Mouse (Mus musculus) telencephalon, adult 2 months (tissue): ENCODE measurements around the gene Crmp1.

Experiments used
- DNase-seq: peaks from one replicate; pipeline ENCODE4 v3.0.0-alpha.2; 2011; ENCODE audit warnings: low read depth, low spot score

Crmp1 gene

GRCm38 (mm10) chr5:37296717-37297116, 55.0 kb downstream of the Crmp1 start:
- DNase-seq = no peak

GRCm38 (mm10) chr5:37298370-37298769, 56.6 kb downstream of the Crmp1 start:
- DNase-seq = no peak

GRCm38 (mm10) chr5:37310026-37310425, 68.3 kb downstream of the Crmp1 start:
- DNase-seq = no peak

DNA sequence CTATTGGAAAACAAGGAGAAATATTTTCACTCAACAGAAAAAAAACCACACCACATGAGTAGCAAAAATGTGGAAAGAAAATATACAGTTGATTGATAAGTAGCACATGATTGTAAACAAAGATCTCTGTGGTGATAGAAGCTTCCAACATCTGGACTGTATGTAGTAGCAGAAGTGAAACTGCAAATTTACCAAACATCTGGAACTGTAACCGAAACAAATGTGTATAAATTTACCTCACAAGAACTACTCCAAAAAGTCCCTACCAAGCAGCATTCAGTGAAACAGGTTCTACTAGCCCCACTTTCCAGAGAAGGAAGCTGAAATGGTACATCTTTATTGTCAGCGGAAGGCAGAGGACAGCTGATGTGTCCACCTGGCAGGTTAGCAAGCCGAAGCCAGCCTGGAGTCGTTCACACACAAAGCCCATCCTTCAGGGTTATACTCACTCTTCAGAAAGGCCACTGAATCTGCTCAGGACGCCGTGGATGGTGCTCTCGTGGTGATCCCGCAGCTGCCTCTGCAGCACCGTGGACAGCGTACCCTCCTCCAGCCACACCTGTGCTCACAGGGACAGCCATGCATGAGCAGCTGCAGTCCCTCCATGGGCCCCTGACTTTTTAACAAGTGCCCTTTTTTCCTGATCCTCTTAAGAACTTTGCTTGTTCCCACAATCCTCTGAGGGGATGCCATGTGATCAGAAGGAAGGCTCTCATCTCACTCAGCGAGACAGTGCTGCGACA, 71.4 kb downstream of the Crmp1 start:
- DNase-seq = no peak

- DNase-seq = no peak
Measured at GRCm38 (mm10) chr5:37318715-37319114, 77.0 kb downstream of the Crmp1 start.

DNA sequence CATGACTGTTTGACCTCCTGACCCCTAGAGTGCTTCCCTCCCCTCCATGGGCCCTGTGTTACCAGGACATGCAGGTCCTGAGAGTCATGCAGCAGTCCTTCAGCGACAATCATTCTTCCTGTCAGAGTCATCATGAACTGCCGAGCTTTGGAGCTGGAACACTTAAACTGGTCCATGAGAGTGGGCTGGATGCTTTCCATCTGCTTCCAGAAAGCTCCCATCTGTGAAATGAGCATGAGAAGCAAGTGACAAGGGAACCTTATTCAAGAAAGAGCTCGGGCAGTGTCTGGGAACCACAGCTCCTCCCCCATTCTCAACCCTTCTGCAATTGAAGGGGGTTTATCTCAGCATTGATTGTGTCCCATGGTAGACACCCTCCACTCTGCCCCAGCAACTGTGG, 78.4 kb downstream of the Crmp1 start:
- DNase-seq = peak; percentile 76

DNA sequence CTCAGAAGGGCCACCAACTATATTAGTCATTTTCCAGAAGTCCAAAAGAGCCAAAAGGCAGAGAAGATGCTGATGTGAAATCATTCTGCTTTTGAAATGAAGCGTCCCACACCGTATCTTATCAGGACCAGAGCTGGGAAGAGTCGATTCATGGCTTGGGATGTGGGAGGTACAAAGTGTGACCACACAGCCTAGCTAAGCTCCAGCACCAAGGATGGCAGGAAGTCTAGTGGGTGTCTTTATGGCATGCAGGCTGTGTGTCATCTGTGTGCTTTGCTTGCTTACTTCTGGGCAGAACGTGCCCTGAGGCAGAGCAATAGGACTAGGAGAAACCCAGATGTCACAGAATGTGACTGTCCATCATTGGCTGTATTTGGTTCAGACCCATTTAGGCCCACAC, 79.0 kb downstream of the Crmp1 start:
- DNase-seq = no peak

- DNase-seq = no peak
Measured at GRCm38 (mm10) chr5:37326675-37327074, 84.9 kb downstream of the Crmp1 start.

DNA sequence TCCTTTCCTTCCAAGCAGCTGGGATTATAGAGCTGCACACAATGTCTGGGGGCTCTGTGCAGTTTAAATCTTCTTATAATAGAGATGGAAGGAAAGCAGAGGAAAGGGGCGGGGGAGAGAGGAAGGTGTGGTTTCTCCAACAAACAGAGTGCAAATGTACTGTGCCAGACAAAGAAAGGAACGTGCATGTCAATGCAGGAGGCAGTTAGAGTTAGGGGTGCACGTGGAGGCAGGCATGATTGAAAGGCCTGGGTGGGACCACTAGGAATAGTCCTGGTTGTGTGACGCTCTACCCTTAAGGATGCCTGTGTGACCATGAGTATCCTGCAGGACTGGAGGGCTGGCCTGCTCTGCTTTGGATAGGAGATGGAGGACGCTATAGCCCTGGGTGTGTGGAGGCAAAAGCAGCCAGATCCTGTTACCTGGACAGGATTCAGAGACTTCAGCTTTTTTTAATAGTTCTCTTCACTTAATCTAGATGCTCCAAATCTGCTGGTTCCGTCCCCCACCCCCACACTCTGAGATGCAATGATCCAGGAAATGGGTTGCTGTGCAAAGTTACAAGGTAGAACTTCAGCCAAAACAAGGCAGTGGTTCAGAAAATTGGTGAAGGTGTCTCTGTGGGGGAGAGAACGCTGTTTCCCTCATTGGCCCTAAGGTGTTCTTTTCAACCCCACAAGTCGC, 88.9 kb downstream of the Crmp1 start:
- DNase-seq = no peak

DNA sequence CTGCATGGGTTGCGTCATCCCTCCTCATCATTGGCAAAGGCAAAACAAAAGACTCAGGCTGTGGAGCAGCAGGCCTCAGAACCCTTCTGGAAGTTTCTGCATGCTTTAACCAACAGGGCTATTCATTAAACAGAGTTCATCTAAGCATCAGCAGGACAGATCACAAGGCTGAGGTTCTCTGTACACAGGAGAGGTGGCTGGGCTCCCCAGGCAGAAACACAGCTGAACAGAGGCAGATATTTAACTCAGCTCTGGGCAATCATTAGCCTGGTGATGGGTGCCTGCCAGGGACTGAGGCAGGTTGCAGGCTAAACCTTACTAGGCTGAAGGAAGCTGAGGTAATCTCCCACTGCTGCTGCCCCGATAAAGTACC, 89.4 kb downstream of the Crmp1 start:
- DNase-seq = no peak

- DNase-seq = no peak
Measured at GRCm38 (mm10) chr5:37332066-37332465, 90.3 kb downstream of the Crmp1 start.

GRCm38 (mm10) chr5:37335061-37335460, 93.3 kb downstream of the Crmp1 start:
- no peak for DNase-seq

DNA sequence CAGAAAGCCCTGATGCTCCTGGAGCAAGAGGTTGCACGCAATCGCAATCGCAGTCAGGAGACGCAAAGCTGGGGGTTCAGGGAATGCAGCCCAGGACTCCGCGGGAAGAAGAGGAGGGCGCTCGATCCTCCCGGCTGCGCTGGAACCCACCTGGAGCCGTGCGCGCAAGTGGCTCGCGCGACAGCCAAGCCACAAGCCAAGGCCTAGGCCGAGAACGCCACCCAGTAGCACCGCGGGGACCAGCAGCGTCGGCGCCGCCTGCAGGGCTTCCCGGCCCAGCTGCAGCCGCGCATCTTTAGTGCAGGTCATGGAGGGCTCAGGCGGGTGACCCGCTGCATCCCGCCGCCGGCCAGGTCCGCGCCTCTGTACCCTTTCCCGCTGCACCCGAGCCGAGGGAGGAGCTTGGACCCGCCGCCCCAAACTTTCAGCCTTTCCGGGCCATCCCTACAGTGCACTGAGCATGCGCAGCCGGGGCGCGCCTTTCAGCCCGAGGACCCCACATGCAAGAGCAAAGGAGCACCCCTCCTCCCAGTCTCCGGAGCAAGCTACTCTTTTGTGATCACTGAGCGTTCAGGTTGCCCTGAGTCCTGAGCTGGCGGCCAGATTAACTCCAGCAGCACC, 94.9 kb downstream of the Crmp1 start, which contains the start of gene Evc:
Gene Evc (minus strand): TSS at position 410 of the 621 bp plus-strand sequence.
- no peak for DNase-seq

DNA sequence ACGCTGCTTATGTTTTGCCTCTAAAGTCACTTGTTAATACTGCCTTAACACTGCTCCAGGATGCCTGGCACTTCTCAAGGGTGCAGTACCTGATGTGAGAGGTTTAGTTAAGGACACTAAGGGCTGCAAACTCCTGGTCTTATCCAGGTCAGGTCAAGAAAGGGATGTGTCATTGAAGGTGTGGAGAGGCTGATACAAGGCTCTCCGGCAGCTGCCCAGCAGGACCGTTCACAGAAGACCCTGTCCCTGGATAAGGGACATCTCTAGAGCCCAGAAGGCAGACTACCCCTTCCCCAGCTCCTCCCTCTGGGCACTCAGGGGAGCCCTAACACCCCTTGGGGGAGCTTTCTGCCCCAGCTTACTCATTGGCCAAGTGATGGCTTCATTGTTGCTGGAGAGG, 96.0 kb downstream of the Crmp1 start:
- no peak for DNase-seq

DNA sequence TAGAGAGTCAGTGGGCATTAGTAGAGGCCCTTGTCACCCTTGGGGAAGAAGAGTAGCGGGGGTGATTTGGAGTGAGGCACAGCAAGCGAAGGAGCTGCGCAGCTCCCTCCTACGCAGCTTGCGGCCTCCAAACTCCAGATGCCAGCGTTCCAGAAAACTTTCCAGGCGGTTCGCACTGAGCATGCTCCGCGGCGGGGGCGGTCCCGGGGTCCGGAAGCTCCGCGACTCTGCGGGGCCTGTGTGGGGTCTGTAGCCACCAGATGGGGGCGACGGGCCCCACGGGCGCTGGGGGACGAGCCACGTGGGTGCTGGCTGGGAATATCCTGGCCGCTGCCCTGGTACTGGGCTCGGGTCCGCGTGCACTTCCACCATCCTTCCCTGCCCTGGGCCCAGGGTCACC, 96.5 kb downstream of the Crmp1 start, which contains the start of gene Evc2:
Gene Evc2 (plus strand): TSS at position 212 of the 400 bp plus-strand sequence.
- DNase-seq = peak; percentile 71
